Mouse (Mus musculus) stomach, postnatal 0 days (tissue): ENCODE measurements around the gene Irak2.

ENCODE experiments used
- CTCF ChIP-seq: IDR thresholded peaks from 2 replicates; pipeline ENCODE4 v1.5.1; 2016; ENCODE audit warnings: antibody characterized with exemption, low read depth, mild to moderate bottlenecking, moderate library complexity
- EP300 ChIP-seq: optimal IDR thresholded peaks from 2 replicates; pipeline ENCODE3; 2016; ENCODE audit warnings: antibody characterized with exemption

GRCm38 (mm10) chr6:113714797-113715196 lies 76.5 kb downstream of the Irak2 start:
- no peak for TF ChIP-seq CTCF
- no peak for TF ChIP-seq EP300
